Mouse (Mus musculus) urinary bladder, postnatal 25 days (tissue): Measurements from ENCODE around the gene Slc47a2.

ENCODE experiments used
- DNase-seq: peaks from one replicate; pipeline ENCODE4 v3.0.0; 2022; ENCODE audit warnings: low spot score

Gene Slc47a2

GRCm38 (mm10) chr11:61342505-61343420, at the start of gene Slc47a2:
Slc47a2 (minus strand) TSS chr11:61342860.
- DNase-seq, result no peak

- no peak for DNase-seq
These were observed 46.3 kb upstream of the Slc47a2 start for GRCm38 (mm10) chr11:61388936-61389335.

- DNase-seq, result peak; percentile 59
These were observed 45.4 kb upstream of the Slc47a2 start for GRCm38 (mm10) chr11:61388012-61388411.

- no peak for DNase-seq
These were observed 44.6 kb upstream of the Slc47a2 start for GRCm38 (mm10) chr11:61387233-61387632.

GRCm38 (mm10) chr11:61385725-61386124, 43.1 kb upstream of the Slc47a2 start:
- peak; percentile 14 for DNase-seq

GRCm38 (mm10) chr11:61381272-61381671, 38.6 kb upstream of the Slc47a2 start:
- DNase-seq, result no peak

GRCm38 (mm10) chr11:61378651-61379050, 36.0 kb upstream of the Slc47a2 start:
- no peak for DNase-seq

GRCm38 (mm10) chr11:61377881-61378613, 35.4 kb upstream of the Slc47a2 start, which contains the start of gene Slc47a1:
Slc47a1 (minus strand) TSS chr11:61378345.
- peak; percentile 36 for DNase-seq

GRCm38 (mm10) chr11:61368668-61369067, 26.0 kb upstream of the Slc47a2 start:
- DNase-seq, result no peak

- DNase-seq, result no peak
These were observed 24.0 kb upstream of the Slc47a2 start for GRCm38 (mm10) chr11:61366517-61367273.

GRCm38 (mm10) chr11:61365938-61366337, 23.3 kb upstream of the Slc47a2 start:
- DNase-seq, result no peak

- no peak for DNase-seq
These were observed 21.4 kb upstream of the Slc47a2 start for GRCm38 (mm10) chr11:61364096-61364495.

GRCm38 (mm10) chr11:61361515-61362190, 19.0 kb upstream of the Slc47a2 start:
- DNase-seq, result no peak

GRCm38 (mm10) chr11:61356600-61356999, 13.9 kb upstream of the Slc47a2 start:
- no peak for DNase-seq

GRCm38 (mm10) chr11:61356111-61356510, 13.5 kb upstream of the Slc47a2 start:
- DNase-seq, result no peak

GRCm38 (mm10) chr11:61355351-61355750, 12.7 kb upstream of the Slc47a2 start:
- DNase-seq, result no peak

GRCm38 (mm10) chr11:61354346-61354745, 11.7 kb upstream of the Slc47a2 start:
- DNase-seq, result no peak

GRCm38 (mm10) chr11:61353038-61353437, 10.4 kb upstream of the Slc47a2 start:
- DNase-seq, result no peak

- DNase-seq, result no peak
These were observed 9.5 kb upstream of the Slc47a2 start for GRCm38 (mm10) chr11:61352138-61352651.

GRCm38 (mm10) chr11:61349337-61349736, 6.7 kb upstream of the Slc47a2 start:
- peak; percentile 70 for DNase-seq

- DNase-seq, result no peak
These were observed 3.5 kb upstream of the Slc47a2 start for GRCm38 (mm10) chr11:61346133-61346532.
